Mouse (Mus musculus) lung, postnatal 0 days (tissue): ENCODE data around the gene Calm2. TPM values are rescaled to one million over a fixed set of nuclear protein-coding genes. Genes with fewer than 3 reads are reported as not detected.
A peak's percentile ranks its signal among the peaks of the same experiment; 100 is the strongest.

ENCODE experiments used
- ATAC-seq: fragments of 200-750 bp; cut with Nextera tagmentation; 2 replicates; pipeline ENCODE4 v1.8.0; 2017; ENCODE audit warnings: moderate library complexity
- DNase-seq: peaks from one replicate; pipeline ENCODE4 v3.0.0-alpha.2; 2016; ENCODE audit warnings: low spot score
- H3K27ac ChIP-seq: fragments of 300-500 bp; sonication (generic); 2 replicates; pipeline ENCODE4 v1.5.1; 2014; ENCODE audit warnings: antibody characterized with exemption, mild to moderate bottlenecking, low read length, mixed read lengths
- H3K27me3 ChIP-seq: fragments of 300-500 bp; sonication (generic); replicated peaks from 2 replicates; pipeline ENCODE4 v1.6.1; 2014; ENCODE audit warnings: low read length, mixed read lengths; ENCODE audit not compliant: insufficient read depth
- H3K36me3 ChIP-seq: fragments of 300-500 bp; sonication (generic); 2 replicates; pipeline ENCODE4 v1.6.1; 2014; ENCODE audit warnings: low read length, mixed read lengths; ENCODE audit not compliant: insufficient read depth
- H3K4me1 ChIP-seq: fragments of 300-500 bp; sonication (generic); 2 replicates; pipeline ENCODE4 v1.6.1; 2014; ENCODE audit warnings: antibody characterized with exemption, low read depth, low read length, mixed read lengths; ENCODE audit not compliant: insufficient read depth
- H3K4me2 ChIP-seq: fragments of 300-500 bp; sonication (generic); replicated peaks from 2 replicates; pipeline ENCODE4 v1.6.1; 2014; ENCODE audit warnings: low read depth, mild to moderate bottlenecking, low read length, moderate library complexity, mixed read lengths
- H3K4me3 ChIP-seq: fragments of 300-500 bp; sonication (generic); 2 replicates; pipeline ENCODE4 v1.5.1; 2014; ENCODE audit warnings: low read depth, low read length
- H3K9ac ChIP-seq: fragments of 300-500 bp; sonication (generic); replicated peaks from 2 replicates; pipeline ENCODE4 v1.6.1; 2014; ENCODE audit warnings: low read depth, mild to moderate bottlenecking
- H3K9me3 ChIP-seq: fragments of 300-500 bp; sonication (generic); 2 replicates; pipeline ENCODE4 v1.6.1; 2016; ENCODE audit warnings: low read length, mixed read lengths
- CTCF ChIP-seq: IDR thresholded peaks from 2 replicates; pipeline ENCODE4 v1.5.1; 2016; ENCODE audit warnings: antibody characterized with exemption, mild to moderate bottlenecking
- EP300 ChIP-seq: IDR thresholded peaks from 2 replicates; pipeline ENCODE4 v1.6.1; 2016; ENCODE audit warnings: antibody characterized with exemption, mild to moderate bottlenecking, control low read depth
- WGBS: fragments of 180-500 bp; shearing (Covaris S2); extraction: QIAGEN DNeasy Blood & Tissue Kit; methylation state at CpG from one replicate; pipeline ENCODE4 v1.1.7; 2014; 5-methylcytosine and 5-hydroxymethylcytosine counted together
- polyA plus RNA-seq: library from polyadenylated mRNA; unstranded; fragments of >200 nt; fragmentation: Nextera tagmentation; extraction: Ambion mirVana; gene quantifications from 2 replicates; pipeline ENCODE4 v1.2.1, GENCODE M21; 2015

The Calm2 gene
- polyA plus RNA-seq, 1 experiment from 2014 or later = 887 TPM

GRCm38 (mm10) chr17:87402444-87402843, 44.3 kb downstream of the Calm2 start:
- H3K4me3 ChIP-seq = no peak overlapping the region
- no peaks in the 10 kb centered on the region for H3K4me1 ChIP-seq
- H3K4me2 ChIP-seq = no peak overlapping the region
- H3K27ac ChIP-seq = no peak overlapping the region
- no peak for TF ChIP-seq EP300
- no peak for TF ChIP-seq CTCF
- WGBS = 87% methylated on average over 11 of the region's 11 CpGs
- no peak overlapping the region for H3K9ac ChIP-seq
- ATAC-seq (no peak), DNase-seq (no peak)
- no peaks in the 10 kb centered on the region for H3K27me3 ChIP-seq
- H3K36me3 ChIP-seq = no peaks in the 10 kb centered on the region
- H3K9me3 ChIP-seq = no peaks in the 10 kb centered on the region

GRCm38 (mm10) chr17:87397088-87397487, 49.6 kb downstream of the Calm2 start:
- no peaks in the 10 kb centered on the region for H3K4me1 ChIP-seq
- no peaks in the 10 kb centered on the region for H3K9me3 ChIP-seq
- WGBS = 72% methylated on average over 11 of the region's 11 CpGs
- H3K27ac ChIP-seq = no peak overlapping the region
- H3K27me3 ChIP-seq = no peaks in the 10 kb centered on the region
- no peaks in the 10 kb centered on the region for H3K36me3 ChIP-seq
- H3K4me3 ChIP-seq = no peak overlapping the region
- no peak for TF ChIP-seq CTCF
- no peak for TF ChIP-seq EP300
- ATAC-seq = no peak
- H3K9ac ChIP-seq = no peak overlapping the region
- peak; percentile 34 for DNase-seq
- no peak overlapping the region for H3K4me2 ChIP-seq

DNA sequence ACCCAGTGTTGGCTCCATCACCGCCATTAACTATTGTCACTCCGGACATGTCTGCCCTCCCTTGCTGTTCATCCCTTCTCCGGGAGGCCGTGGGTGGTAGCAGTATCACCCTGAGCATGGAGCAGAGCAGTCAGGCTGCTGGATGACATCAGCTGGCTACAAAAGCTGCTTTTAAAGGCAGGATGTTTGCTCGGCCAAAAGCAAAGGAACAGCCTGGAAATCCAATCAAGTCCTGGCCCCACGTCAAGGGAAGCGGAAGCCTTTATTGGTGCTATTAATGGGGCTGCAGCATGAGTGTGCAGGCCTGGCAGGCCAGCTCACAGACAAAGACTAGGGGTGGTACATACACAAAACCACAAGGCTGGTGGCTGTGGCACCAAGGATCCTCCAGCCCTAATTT, 55.5 kb downstream of the Calm2 start:
- Histone ChIP-seq H3K36me3 (no peaks in the 10 kb centered on the region), H3K27ac (no peak overlapping the region), H3K4me3 (no peak overlapping the region), H3K9me3 (no peaks in the 10 kb centered on the region), H3K4me2 (no peak overlapping the region), H3K9ac (no peak overlapping the region), H3K27me3 (no peaks in the 10 kb centered on the region), H3K4me1 (no peaks in the 10 kb centered on the region)
- peak; percentile 82 for ATAC-seq
- TF ChIP-seq EP300 (peak; percentile 43), CTCF (no peak)
- peak; percentile 65 for DNase-seq
- WGBS = 53% methylated on average over 7 of the region's 7 CpGs

- 42% methylated on average over 3 of the region's 5 CpGs for WGBS
- Histone ChIP-seq H3K9me3 (no peaks in the 10 kb centered on the region), H3K9ac (no peak overlapping the region), H3K4me3 (no peak overlapping the region), H3K27me3 (no peaks in the 10 kb centered on the region), H3K27ac (no peak overlapping the region), H3K4me2 (no peak overlapping the region), H3K36me3 (no peaks in the 10 kb centered on the region), H3K4me1 (no peaks in the 10 kb centered on the region)
- TF ChIP-seq CTCF (no peak), EP300 (no peak)
- ATAC-seq (peak; percentile 18), DNase-seq (no peak)
These were observed 59.7 kb downstream of the Calm2 start for GRCm38 (mm10) chr17:87387068-87387467.

- WGBS = 83% methylated on average over 3 of the region's 3 CpGs
- no peak for DNase-seq
- Histone ChIP-seq H3K9me3 (no peaks in the 10 kb centered on the region), H3K4me3 (no peak overlapping the region), H3K4me2 (no peak overlapping the region), H3K9ac (no peak overlapping the region), H3K27me3 (no peaks in the 10 kb centered on the region), H3K27ac (no peak overlapping the region), H3K36me3 (no peaks in the 10 kb centered on the region), H3K4me1 (no peaks in the 10 kb centered on the region)
- no peak for ATAC-seq
- no peak for TF ChIP-seq CTCF
- no peak for TF ChIP-seq EP300
These were observed 60.9 kb downstream of the Calm2 start for GRCm38 (mm10) chr17:87385835-87386234.

Other genes starting within 250 kb of the Calm2 start
- gene Mcfd2, start 181.0 kb downstream of the Calm2 start, polyA plus RNA-seq = 132 and 145 TPM in 2 replicates
- 14.2 and 16.4 TPM in 2 replicates for gene Ttc7, start 164.0 kb downstream of the Calm2 start, polyA plus RNA-seq
- gene Stpg4, start 19.2 kb downstream of the Calm2 start, polyA plus RNA-seq = not detected in 2 replicates
- gene Epcam, start 189.0 kb upstream of the Calm2 start, polyA plus RNA-seq = 151 and 158 TPM in 2 replicates
- gene Msh2, start 225.4 kb upstream of the Calm2 start, polyA plus RNA-seq = 19.8 and 26.0 TPM in 2 replicates